9 mouse cellular contexts compared by ENCODE assay signal in the genomic region with DNA sequence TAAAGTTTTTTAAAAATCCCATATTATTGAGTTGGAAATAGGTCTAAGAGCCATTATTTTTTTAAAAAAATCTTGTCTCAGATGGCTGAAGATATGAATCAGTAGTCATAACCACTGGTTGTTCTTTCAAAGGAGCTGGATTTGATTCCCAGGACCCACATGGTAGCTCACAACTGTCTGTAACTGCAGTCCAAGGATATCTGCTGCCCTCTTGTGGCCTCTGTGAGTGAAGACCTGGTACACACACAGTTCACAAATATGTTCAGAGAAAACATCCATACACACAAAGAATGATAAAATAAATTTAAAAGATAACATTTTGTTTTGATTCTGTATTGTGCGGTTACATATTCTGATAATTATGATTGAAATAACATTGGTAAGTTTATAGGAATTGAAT.
DNase-seq lines count a peak whose midpoint lies in the region; ATAC-seq lines count a peak whose summit lies in the region.
"Had no signal": no experiment of that assay in that cellular context is flagged by ENCODE, and none has a peak within 500 bp of the region (broad histone marks: within the 10 kb centered on the region; RNA-seq: fewer than 3 reads in every experiment).

No protein-coding gene starts in this region.

- DNase-seq in adrenal gland, postnatal 10 days, result peak; percentile 24
- no peak for DNase-seq in adrenal gland, postnatal 4 days (ENCODE audit: low spot score in 2 of 2)
- peak; percentile 4 to 13 for DNase-seq in kidney, adult 8-10 months
- DNase-seq in kidney, adult 11 months, result no peak
- DNase-seq in B cell, adult 2 months, result peak; percentile 33 to 41
- DNase-seq in embryo, embryonic 11 days, result peak; percentile 24
- no peak for DNase-seq in right cerebral cortex, postnatal 36 days (ENCODE audit: low spot score in 2 of 2)
- DNase-seq: thymus, postnatal 36 days had no signal

- ATAC-seq in inflammation-experienced regulatory T-cells, adult 6 months, result no peak

Comparison
In these comparisons a context has a peak if more than half of its experiments do, and no peak if none do; other contexts are left out.
1. DNase-seq: peak in adrenal gland, postnatal 10 days (single experiment), kidney, adult 8-10 months (2 of 2), B cell, adult 2 months (2 of 2) and embryo, embryonic 11 days (single experiment); none in adrenal gland, postnatal 4 days (0 of 2), kidney, adult 11 months (single experiment) and right cerebral cortex, postnatal 36 days (0 of 2).